Mouse (Mus musculus): ENCODE results near the gene Tap2. TPM values are rescaled to one million over a fixed set of nuclear protein-coding genes. Genes with fewer than 3 reads are reported as not detected.
A peak's percentile ranks its signal among the peaks of the same experiment; 100 is the strongest.

Tap2 gene
- total RNA-seq, 2 experiments from 2014 or later, result 7.8 to 9.3 TPM

DNA sequence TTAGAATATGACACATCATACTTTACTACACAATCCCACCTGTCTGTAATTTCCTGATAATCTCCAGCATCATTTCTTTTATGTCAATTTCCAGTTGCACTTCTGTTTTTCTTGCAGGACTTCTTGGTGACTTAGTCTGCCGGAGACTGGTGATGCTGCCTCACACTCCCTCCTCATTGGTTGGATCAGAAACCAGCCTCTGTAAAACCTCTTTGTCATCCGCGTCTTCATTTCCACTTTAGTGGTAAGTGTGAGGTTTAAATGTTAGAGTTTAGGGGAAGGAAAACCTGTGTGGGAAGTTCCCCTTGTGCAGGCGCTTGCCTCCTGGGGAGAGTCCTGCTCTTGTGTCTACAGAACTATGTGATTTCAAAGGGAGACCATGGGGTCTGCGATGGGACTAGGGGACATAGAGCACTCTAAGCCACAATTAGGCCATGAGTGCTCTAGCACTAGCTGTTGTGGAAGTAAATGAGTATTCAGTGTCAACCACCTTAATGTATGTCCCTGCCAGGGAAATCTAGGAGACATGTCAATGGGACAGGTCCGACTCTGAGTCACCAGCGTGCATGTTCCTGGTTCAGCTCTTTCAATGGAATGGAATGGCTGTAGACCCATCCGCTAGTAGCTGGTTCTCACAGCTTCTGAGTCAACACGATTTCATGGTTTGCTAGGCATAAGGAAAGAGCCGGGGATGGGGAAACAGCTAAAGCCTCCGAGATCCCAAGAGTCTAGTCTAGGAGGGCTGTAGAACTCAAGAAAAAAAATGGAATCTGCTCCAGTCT lies 54.5 kb downstream of the Tap2 start, which contains the start of gene H2-Ab1:
TSS of gene H2-Ab1 (plus strand) at position 96 of the 782 bp plus-strand sequence.
- H3K27ac ChIP-seq, result no peak within 1 kb of the TSS
- no peak for TF ChIP-seq CTCF (conservative IDR thresholded peaks at IDR 0.05)
- H3K4me3 ChIP-seq, result no peak within 1 kb of the TSS
- DNase-seq (ENCODE audit: low spot score in 2 of 2), result peak; percentile 70 to 89

DNA sequence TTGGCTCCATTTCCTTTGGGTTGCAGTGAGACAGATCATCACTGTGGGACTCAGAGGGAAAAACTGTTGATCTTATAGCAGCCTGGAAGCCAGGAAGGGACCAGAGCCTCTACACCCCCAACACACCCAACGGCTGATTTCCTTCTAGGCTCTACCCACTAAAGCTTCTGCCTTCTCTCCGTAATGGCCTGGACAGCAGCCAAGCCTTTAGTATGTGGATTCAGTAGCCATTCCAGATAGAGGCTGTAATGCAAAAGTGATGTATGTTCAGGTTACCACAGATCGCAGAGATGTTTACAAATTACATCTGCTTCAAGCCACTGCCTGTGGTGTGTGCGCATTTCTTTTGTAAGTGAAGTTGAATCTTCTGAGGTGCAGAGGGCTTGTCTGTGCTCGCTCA lies 57.2 kb downstream of the Tap2 start:
- Histone ChIP-seq H3K27ac (no peak overlapping the region), H3K4me3 (no peak overlapping the region)
- no peak for TF ChIP-seq CTCF (conservative IDR thresholded peaks at IDR 0.05)
- DNase-seq (ENCODE audit: low spot score in 2 of 2), result no peak

DNA sequence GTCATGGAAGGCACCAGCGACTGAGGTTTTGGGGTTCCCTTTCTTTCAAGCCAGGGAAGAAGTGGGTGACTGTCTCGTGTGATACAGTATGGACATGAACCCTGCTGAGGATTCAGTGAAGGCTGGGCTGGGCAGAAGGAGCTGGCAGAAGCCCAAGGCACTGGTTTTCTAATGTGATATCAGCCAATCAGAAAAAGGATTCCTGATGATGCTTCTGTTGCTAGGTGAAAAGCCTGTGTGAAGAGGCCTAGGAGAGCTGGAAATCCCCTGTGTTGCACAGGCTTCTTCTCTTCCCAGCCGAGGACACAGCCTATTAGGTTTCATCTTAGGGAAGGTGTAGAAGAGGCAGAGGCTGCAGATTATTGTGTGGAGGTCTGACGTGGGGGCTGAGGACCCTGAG lies 58.2 kb downstream of the Tap2 start:
- no peak for TF ChIP-seq CTCF (conservative IDR thresholded peaks at IDR 0.05)
- DNase-seq (ENCODE audit: low spot score in 2 of 2), result peak; percentile 67 to 69
- Histone ChIP-seq H3K4me3 (no peak overlapping the region), H3K27ac (no peak overlapping the region)

DNA sequence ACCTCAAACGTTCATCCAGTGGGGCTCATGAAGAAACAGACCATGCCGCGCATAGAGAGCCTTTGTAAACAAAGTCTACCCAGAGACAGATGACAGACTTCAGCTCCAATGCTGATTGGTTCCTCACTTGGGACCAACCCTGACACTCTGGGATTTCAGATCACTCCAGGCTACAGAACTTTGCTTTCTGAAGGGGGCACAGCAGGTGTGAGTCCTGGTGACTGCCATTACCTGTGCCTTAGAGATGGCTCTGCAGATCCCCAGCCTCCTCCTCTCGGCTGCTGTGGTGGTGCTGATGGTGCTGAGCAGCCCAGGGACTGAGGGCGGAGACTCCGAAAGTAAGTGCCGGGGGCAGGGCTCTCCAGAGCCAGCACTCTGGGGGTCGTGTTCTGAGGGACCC lies 59.7 kb downstream of the Tap2 start:
- no peak for TF ChIP-seq CTCF (conservative IDR thresholded peaks at IDR 0.05)
- Histone ChIP-seq H3K27ac (no peak overlapping the region), H3K4me3 (peak overlapping the region; percentile 56)
- DNase-seq (ENCODE audit: low spot score in 2 of 2), result peak; percentile 68 to 77

DNA sequence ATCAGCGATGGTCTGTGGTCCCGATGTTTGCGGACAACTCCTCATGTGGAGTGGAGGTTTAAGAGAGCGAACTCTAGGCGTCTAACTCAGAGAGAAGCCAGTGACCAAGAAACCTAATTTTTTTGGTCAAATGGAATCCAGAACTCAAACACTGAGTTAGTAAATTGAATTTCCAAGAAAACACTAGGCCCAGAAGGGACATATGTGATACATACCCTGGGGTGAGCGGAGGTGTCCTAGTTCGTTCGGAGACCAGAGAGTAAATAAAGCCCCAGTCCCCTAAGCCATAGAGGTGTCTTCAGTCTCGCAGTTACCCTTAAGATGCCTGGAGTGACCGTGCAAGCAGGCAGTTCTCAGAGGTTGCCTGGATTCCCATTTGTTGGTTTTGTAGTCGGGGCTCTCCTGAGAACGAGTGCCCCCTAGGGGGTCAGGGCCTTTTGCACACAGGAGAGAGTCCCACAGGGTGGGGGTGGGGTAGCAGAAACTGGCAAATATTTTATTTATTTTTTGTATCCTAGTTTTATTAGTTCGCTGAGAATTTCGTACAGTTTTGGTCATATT lies 60.6 kb downstream of the Tap2 start:
- Histone ChIP-seq H3K4me3 (no peak overlapping the region), H3K27ac (no peak overlapping the region)
- no peak for DNase-seq (ENCODE audit: low spot score in 2 of 2)
- TF ChIP-seq CTCF (conservative IDR thresholded peaks at IDR 0.05), result peak; percentile 41

DNA sequence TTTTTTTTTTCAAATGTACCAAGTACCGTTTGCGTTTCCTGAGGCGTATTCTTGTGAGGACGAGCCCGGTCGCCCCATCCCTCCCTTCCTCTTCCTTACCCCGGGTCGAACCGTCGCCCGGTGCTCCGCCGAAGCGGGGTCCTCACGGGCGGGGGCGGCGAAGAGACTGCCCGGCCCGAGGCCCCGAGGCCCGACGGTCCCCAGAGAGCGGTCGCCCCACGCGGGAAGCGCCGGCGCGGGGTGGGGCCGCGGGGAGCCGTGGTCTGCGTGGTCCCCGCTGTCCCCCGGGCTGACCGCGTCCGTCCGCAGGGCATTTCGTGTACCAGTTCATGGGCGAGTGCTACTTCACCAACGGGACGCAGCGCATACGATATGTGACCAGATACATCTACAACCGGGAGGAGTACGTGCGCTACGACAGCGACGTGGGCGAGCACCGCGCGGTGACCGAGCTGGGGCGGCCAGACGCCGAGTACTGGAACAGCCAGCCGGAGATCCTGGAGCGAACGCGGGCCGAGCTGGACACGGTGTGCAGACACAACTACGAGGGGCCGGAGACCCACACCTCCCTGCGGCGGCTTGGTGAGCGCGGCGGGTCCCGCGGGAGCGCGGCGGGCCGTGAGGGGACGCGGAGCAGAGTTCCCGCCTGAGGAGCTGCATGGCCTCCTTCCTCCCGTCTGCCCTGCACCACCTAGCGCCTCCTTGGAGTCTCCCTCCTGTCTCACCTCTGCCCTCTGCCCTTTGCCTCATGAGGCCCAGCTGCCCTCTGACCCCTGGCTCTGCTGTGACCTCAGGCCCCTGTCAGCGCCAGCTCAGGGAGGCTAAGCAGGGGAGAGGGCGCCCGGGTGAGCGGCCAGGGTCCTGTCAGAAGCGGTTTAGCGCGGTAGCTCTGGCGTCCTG lies 61.4 kb downstream of the Tap2 start:
- Histone ChIP-seq H3K27ac (no peak overlapping the region), H3K4me3 (peak overlapping the region; percentile 49)
- no peak for TF ChIP-seq CTCF (conservative IDR thresholded peaks at IDR 0.05)
- DNase-seq (ENCODE audit: low spot score in 2 of 2), result no peak

Other genes with a start within 250 kb of the Tap2 start
- gene Vps52, start 247.7 kb upstream of the Tap2 start, total RNA-seq (2021), result 10 to 100 TPM; 84.3 to 92.5 TPM
- 100 to 1,000 TPM; 310 to 336 TPM for gene Rps18, start 247.5 kb upstream of the Tap2 start, total RNA-seq (2021)
- gene H2-K1, start 203.2 kb upstream of the Tap2 start, total RNA-seq (2021), result 10 to 100 TPM; 20.7 to 22.5 TPM
- gene Ring1, start 178.8 kb upstream of the Tap2 start, total RNA-seq (2021), result 10 to 100 TPM; 39.6 to 45.2 TPM
- gene H2-Ke6, start 175.5 kb upstream of the Tap2 start, total RNA-seq (2021), result 10 to 100 TPM; 55.6 to 59.5 TPM
- gene Slc39a7, start 171.8 kb upstream of the Tap2 start, total RNA-seq (2021), result 10 to 100 TPM; 97.7 to 98.9 TPM
- 10 to 100 TPM; 80.6 to 85.5 TPM for gene Rxrb, start 171.7 kb upstream of the Tap2 start, total RNA-seq (2021)
- 10 to 100 TPM; 18.9 to 23.1 TPM for gene Col11a2, start 164.1 kb upstream of the Tap2 start, total RNA-seq (2021)
- gene H2-Oa, start 111.2 kb upstream of the Tap2 start, total RNA-seq (2021), result under 1 TPM in 1 of 2 experiments, not detected in 1; 0.44 TPM
- gene H2-DMa, start 84.0 kb upstream of the Tap2 start, total RNA-seq (2021), result 10 to 100 TPM; 26.2 to 33.1 TPM
- 100 to 1,000 TPM; 196 to 200 TPM for gene Brd2, start 80.9 kb upstream of the Tap2 start, total RNA-seq (2021)
- under 1 TPM; 0.77 to 0.96 TPM for gene H2-DMb2, start 60.2 kb upstream of the Tap2 start, total RNA-seq (2021)
- 1 to 10 TPM; 1.8 to 2.5 TPM for gene H2-DMb1, start 50.5 kb upstream of the Tap2 start, total RNA-seq (2021)
- gene Tap1, start 16.0 kb upstream of the Tap2 start, total RNA-seq (2021), result 1 to 10 TPM; 3.3 to 3.4 TPM
- 1 to 10 TPM; 2.1 to 3.6 TPM for gene Psmb9, start 15.8 kb upstream of the Tap2 start, total RNA-seq (2021)
- 1 to 10 TPM; 2.7 TPM for gene Psmb8, start 5.8 kb upstream of the Tap2 start, total RNA-seq (2021)
- gene H2-Ob, start 35.4 kb downstream of the Tap2 start, total RNA-seq (2021), result under 1 TPM in 1 of 2 experiments, not detected in 1; 0.17 TPM
- 1 to 10 TPM; 1.7 to 1.8 TPM for gene H2-Ab1, start 54.2 kb downstream of the Tap2 start, total RNA-seq (2021)
- 1 to 10 TPM in 1 of 2 experiments, under 1 TPM in 1; 0.66 to 1.2 TPM for gene H2-Aa, start 84.3 kb downstream of the Tap2 start, total RNA-seq (2021)
- gene H2-Eb1, start 102.3 kb downstream of the Tap2 start, total RNA-seq (2021), result 1 to 10 TPM; 1.0 to 1.3 TPM
- gene H2-Eb2, start 122.1 kb downstream of the Tap2 start, total RNA-seq (2021), result not detected
- gene Btnl2, start 151.3 kb downstream of the Tap2 start, total RNA-seq (2021), result under 1 TPM; 0.51 to 0.76 TPM
- gene Btnl1, start 173.6 kb downstream of the Tap2 start, total RNA-seq (2021), result not detected
- 1 to 10 TPM; 4.1 to 7.2 TPM for gene BC051142, start 195.3 kb downstream of the Tap2 start, total RNA-seq (2021)

Data from layer of hippocampus, adult 2 months (tissue).